Mouse (Mus musculus) retina, postnatal 1 day (tissue): ENCODE results near the gene Olfr433.
"Not testable (repeated sequence)": the region's sequence is repeated elsewhere in the genome, so short reads cannot be mapped to it uniquely, and the experiment has no call there.

ENCODE experiments used
- DNase-seq: peaks from one replicate; pipeline ENCODE4 v3.0.0-alpha.2; 2012

Gene Olfr433

DNA sequence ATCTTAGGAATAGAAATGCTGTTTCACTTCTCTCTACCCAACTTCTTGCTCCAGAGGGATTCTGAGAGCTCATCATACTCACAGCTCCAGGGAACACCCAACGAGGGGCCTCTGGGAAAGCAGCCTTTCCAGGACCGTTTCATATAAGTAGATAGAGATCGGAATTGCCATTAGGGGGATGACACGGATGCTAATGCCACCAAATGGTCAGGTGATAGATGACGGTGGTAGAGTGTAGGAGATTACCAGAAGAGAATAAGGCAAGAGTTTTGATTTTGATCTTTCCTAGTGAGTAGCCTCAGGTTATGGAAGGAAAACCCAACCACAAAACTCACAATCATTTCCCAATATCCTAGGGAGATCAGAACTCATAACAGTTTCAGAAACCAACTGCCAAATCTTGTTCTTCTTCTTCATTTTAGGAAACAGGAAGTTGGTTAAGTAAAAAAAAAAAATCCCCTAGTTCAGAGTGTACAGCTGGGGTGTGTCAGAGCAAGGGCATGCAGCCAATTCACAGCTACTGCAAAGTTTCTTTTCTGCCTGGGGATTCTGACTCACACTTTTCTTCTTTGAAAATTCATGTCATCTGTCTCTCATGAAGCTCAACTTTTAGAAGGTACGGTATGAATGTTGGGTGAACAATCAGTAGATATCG lies at the start of gene Olfr433:
TSS of gene Olfr433 (plus strand) at position 183 of the 655 bp plus-strand sequence.
- no peak for DNase-seq

DNA sequence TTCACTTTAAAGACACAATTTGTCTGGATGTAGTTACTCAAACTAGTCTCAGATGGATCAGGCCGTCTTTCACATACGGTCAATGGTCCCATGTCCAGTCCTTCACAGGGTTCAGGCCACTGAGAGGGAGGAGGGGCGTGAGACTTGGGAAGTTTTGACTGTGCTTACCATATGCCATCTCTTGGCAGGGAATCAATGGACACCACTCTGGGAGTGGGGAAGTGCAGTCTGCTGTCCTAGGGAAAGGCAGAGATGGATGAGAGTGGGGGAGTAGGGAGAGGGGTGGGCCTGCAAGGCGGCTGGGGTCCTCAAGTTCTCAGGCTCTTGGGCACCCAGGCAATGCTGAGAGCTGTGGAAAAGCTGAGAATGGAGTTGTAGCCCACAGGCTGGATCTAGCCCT lies 45.5 kb upstream of the Olfr433 start:
- no peak for DNase-seq

DNA sequence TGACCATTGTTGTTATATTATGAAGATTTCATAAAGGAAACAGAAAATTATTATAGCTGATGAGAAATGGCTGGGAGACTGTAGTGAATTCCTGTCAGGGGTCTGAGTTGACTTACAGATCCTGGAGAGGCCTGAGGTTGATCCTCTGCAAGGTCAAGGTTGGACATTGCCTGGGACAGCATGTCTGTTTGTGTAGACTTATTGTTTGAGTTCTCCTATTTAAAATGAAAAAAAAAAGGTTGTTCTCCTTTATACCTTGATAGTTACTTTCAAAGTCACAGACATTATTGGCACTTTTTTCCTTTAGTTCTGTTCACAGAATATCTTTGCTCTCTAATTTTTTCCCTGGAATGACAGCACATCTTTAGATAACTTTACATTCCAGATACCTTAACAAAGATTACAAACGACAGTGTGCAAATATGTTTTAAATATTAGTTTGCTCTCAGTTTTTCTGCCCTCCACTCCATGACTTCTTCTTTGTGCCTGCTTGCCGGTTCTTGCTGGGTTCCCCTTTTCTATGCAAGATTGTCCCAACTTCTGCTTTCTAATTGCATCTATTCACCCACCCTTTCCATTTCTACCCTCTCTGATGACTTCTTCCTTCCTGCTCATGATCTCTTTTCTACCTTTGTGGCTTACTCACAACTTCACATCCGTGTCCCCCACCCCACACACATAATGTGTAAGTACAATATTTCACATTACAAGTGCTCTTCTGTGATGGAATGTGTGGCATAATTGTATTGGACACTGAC lies 36.0 kb upstream of the Olfr433 start:
- not testable (repeated sequence) for DNase-seq

DNA sequence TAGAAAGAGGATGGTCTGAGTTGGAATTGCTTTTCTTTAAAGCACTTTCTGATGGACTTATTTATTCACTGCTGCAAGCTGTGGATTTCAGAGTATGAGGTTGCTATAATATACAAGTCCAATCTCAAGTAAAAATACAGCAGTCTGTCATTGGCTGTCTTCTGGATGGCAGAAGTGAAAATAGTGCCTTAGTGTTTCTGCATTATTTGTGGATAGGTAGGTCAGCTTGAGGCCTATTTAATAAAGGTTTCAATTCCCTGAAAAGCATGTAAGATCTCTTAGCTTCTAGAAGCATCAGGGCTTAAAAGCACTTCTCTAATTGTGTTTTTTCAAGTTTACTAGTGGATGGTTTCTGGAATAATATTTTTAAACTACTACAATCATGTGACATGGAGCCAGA lies 33.5 kb upstream of the Olfr433 start:
- DNase-seq = not testable (repeated sequence)

DNA sequence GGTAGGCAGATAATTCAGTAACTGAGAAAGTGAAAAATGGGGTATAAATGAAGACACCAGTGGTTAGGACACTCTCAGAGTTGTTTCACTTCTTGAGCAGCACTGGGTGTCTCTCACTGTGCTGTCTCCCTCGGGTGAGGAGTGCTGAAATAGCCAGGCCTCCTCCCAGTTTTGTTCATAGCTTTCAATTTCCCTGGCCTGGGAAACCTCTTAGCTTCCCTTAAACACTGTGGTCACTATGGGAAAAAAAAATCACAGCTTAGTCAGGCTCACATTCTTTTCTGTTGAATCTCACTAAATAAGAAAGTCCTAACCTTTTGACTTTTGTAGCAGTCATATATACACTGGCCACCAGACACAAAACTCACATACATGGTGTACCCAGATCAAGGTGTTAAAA lies 8.8 kb upstream of the Olfr433 start, which contains the start of gene Ifi205:
TSS of gene Ifi205 (minus strand) at position 113 of the 400 bp plus-strand sequence.
- DNase-seq = no peak

DNA sequence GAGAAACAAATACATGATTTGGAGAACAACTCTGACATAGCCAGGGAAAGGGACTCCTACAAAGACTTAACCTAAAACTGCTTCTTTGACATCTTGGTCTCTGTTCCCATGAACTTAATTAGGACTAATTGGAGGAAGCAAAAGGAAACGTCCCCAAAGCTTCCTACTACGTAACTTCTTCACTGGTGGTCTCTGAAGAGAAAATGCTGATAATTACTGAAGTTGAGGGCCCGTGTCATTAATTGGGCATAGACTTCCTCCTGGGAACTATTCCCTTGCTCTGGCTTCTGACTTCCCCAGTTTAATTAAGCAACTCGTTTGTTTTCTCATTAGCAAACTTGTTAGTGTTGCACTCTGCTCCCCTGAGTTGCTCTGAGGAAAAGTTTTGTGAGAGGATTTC lies 4.7 kb upstream of the Olfr433 start:
- DNase-seq = peak; percentile 77

DNA sequence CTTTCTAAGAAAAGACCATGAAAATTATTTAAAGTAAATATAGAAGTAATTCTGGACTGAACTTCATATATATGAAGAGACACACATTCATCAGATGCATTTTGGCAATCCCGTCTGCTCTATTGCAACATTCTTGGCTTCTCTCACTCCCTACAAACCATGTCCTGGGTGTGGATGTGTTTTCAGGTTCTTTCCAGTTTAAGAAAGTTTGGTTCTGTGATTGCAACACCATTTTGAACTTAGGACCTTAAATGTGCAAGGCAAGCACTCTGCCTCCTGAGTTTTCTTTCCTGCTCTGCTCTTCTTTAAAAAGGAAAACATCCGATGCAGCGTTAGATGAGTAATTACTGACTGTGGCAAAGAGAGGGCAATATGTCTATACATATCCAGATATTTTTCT lies 2.0 kb upstream of the Olfr433 start:
- DNase-seq = no peak

DNA sequence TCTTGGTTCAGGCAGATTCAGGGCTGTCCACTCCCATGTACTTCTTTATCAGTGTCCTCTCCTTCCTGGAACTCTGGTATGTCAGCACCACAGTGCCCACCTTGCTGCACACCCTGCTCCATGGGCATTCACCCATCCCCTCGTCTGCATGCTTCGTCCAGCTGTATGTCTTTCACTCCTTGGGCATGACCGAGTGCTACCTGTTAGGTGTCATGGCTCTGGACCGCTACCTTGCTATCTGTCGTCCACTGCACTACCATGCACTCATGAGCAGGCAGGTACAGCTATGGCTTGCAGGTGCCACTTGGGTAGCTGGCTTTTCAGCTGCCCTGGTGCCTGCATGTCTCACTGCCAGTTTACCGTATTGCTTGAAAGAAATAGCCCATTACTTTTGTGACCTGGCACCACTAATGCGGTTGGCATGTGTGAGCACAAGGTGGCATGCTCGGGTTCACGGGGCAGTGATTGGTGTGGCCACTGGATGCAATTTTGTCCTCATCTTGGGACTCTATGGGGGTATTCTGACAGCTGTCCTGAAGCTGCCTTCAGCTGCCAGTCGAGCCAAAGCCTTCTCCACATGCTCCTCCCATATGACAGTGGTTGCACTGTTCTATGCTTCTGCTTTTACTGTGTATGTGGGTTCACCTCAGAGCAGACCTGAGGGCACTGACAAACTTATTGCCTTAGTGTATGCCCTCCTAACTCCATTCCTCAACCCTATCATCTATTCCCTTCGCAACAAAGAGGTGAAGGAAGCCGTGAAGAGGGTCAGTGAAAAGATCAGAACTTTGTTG lies 1.8 kb downstream of the Olfr433 start:
- not testable (repeated sequence) for DNase-seq

DNA sequence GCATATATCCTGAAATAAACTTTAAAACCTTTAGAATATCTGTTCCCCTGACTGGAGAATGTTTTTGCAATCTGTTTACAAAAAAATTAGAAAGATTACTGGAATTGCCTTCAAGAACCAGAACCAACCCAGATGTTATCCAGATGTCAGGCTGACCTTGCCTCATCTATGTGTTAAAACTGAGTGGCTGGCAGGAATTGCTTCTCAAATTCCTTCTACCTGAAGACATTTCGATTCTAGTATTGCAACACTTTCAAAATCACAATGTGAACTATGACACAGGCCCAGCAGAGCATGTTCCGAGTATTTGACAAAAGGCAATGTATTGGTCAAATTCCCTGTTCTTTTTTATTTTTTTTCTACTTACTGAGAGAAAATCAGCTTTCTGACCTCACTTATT lies 3.9 kb downstream of the Olfr433 start:
- no peak for DNase-seq

DNA sequence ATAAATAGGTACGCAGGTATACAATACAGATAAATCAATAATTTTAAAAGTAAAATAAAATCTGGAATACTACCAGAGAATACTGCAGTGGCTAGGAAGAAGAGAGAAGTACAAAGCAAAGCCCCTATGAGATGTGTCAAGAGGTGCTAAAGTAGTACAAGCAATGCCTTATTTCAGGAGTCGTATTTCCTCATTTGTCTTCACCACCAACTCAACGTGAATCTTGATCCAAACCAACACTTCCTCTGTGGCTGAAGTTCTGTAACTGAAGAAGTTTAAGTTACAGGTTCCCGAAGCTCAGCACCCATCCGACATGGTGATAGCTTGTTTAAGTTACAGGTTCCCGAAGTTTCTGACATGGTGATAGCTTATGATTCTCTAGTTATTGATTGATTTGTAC lies 7.7 kb downstream of the Olfr433 start:
- not testable (repeated sequence) for DNase-seq

DNA sequence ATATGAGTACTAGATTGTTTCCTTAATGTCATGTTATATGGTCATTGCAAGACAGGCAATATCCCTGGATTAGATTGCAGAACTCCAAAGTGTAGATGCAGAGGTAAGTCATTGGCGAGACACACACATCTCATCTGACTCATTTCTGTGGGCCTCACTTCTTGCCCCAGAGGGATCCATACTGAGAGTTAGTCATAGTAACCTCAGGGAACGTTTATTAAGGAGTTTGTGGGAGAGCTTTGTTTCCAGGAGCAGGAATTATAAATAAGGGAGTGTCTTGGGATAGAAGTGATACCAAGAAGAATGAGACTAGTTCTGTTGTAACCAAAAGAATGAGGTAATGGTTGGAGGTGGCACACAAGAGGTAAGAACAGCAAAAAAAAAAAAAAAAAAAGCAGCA lies 8.4 kb downstream of the Olfr433 start, which contains the start of gene Olfr432:
TSS of gene Olfr432 (plus strand) at position 313 of the 400 bp plus-strand sequence.
- DNase-seq = no peak

DNA sequence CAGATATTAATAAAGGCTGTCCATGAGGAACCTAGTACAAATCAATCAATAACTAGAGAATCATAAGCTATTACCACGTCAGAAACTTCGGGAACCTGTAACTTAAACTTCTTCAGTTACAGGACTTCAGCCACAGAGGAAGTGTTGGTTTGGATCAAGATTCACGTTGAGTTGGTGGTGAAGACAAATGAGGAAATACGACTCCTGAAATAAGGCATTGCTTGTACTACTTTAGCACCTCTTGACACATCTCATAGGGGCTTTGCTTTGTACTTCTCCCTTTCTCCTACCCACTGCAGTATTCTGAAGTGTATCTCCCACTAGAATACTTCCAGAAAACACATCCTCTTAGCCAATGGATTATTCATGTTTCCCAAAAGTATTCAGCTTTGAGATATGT lies 8.9 kb downstream of the Olfr433 start:
- not testable (repeated sequence) for DNase-seq

DNA sequence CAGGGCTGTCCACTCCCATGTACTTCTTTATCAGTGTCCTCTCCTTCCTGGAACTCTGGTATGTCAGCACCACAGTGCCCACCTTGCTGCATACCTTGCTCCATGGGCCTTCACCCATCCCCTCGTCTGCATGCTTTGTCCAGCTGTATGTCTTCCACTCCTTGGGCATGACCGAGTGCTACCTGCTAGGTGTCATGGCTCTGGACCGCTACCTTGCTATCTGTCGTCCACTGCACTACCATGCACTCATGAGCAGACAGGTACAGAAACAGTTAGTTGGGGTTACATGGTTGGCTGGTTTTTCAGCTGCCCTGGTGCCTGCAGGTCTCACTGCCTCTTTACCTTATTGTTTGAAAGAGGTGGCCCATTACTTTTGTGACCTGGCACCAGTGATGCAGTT lies 10.0 kb downstream of the Olfr433 start:
- no peak for DNase-seq

DNA sequence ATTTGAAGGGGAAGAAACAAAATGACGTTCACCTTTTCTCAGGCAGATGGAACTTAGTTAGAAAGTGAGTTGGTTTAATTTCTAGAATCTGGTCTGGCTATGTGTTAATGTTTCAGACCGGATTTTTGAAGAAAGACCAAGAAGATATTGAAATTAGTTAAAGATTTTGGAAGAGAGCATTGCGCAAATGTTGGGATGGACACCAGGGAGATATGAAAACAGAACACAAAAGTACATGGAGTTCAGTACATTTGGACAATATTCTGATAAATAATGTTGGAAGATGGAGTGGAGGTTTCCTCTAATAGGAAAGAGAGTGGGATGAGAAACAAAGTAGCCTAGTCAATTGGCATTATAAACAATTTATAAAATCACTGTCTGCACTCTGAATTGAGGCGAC lies 11.0 kb downstream of the Olfr433 start:
- no peak for DNase-seq

DNA sequence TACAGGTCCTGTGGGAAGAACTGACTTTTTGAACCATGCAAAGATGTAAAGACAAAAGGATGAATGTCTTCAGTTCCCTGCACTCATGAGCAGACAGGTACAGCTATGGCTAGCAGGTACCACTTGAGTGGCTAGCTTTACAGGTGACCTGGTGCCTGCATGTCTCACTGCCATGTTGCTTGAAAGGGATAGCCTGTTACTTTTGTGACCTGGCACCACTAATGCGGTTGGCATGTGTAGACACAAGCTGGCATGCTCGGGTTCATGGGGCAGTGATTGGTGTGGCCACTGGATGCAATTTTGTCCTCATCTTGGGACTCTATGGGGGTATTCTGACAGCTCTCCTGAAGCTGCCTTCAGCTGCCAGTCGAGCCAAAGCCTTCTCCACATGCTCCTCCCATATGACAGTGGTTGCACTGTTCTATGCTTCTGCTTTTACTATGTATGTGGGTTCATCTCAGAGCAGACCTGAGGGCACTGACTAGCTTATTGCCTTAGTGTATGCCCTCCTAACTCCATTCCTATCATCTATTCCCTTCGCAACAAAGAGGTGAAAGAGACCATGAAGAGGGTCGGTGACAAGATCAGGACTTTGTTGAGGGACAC lies 11.5 kb downstream of the Olfr433 start:
- no peak for DNase-seq

DNA sequence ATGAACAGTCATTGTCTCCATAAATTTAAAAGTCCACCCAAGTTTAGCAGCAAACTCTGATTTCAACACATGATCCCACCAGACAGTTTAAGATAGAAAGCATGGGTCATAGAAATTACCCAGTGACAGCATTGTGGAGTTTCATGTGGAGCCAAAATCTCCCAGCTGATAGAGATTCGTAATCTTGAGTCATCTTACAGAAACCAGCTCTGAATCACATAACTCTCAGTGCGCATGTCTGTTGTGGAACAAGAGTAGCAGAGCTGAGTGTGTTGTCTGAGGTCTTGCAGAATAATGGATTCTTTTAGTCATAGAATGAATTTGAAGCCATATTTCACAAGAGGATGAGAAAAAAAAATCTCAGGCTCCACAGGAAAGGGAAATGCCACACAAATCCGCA lies 12.5 kb downstream of the Olfr433 start:
- no peak for DNase-seq

DNA sequence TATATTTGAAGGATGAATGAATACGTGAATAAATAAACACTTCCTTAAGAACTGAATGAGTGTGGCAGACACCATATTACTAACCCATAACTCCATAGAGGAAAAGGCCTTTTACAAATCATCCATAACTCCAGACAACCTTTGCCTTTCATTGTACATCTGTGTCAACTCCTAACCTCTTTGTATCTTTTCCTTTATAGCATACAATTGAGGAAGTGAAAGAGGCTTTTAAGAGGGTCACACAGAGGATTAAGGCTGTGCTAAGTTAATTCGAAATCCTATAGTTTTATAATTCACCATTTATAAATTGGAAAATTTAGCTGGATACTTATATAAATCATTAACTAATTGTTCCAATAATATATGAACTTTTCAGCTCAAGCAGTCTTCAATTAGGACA lies 14.7 kb downstream of the Olfr433 start:
- DNase-seq = no peak

DNA sequence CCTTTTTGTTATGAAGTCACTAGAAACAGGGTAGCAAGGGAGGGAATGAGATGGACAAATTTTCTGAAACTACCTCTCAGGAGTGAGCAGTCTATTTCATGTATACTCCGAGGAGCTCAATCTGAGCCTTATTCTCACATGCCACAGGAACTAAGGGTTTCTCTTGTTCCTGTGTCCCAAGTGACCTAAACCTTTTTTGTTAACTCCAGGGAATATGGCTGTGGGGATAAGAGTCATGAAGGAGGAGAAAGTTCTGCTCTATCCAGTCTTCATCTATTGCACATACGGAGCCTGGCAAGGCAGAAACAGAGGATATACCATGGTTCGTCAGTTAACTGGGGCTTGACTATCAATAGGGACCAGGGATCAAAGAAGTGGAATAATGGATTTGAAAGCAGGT lies 25.8 kb downstream of the Olfr433 start, which contains the start of gene Olfr430:
TSS of gene Olfr430 (plus strand) at position 301 of the 400 bp plus-strand sequence.
- DNase-seq = no peak

DNA sequence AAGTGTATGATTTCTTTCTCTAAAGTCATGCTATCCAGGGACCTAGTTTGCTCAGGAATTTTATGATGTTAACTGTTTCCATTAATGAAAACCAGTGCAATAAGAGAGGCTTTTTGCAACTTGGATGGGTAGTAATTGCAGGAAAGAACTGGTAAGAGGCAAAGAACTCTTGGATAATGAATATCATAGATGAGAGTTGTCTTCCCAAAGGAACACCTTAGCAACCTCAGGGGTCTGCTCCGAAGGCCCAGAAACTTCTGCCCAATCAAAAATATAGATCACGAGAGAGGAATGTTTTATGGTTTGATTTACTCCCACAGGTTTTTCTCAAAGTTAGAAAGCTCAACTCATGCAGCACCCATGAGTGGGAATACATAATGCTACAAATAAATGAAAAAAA lies 43.5 kb downstream of the Olfr433 start, which contains the start of gene Olfr429:
TSS of gene Olfr429 (plus strand) at position 301 of the 400 bp plus-strand sequence.
- no peak for DNase-seq
